Mouse (Mus musculus): Measurements from ENCODE around the gene Eml2.
"Not testable (repeated sequence)": the region's sequence is repeated elsewhere in the genome, so short reads cannot be mapped to it uniquely, and the experiment has no call there.

The Eml2 gene

GRCm38 (mm10) chr7:19175708-19176515 is at the start of gene Eml2:
TSS of gene Eml2 (plus strand) at chr7:19176421.
- no peak for DNase-seq (ENCODE audit: low spot score)

GRCm38 (mm10) chr7:19127744-19128143 is 48.5 kb upstream of the Eml2 start:
- DNase-seq (ENCODE audit: low spot score), result no peak

GRCm38 (mm10) chr7:19129396-19129795 is 46.8 kb upstream of the Eml2 start:
- no peak for DNase-seq (ENCODE audit: low spot score)

GRCm38 (mm10) chr7:19130657-19131056 is 45.6 kb upstream of the Eml2 start:
- DNase-seq (ENCODE audit: low spot score), result no peak

- DNase-seq (ENCODE audit: low spot score), result peak; percentile 98
Observed at GRCm38 (mm10) chr7:19131324-19131848, 44.8 kb upstream of the Eml2 start.

GRCm38 (mm10) chr7:19136168-19136567 is 40.1 kb upstream of the Eml2 start:
- DNase-seq (ENCODE audit: low spot score), result no peak

GRCm38 (mm10) chr7:19136673-19137334 is 39.4 kb upstream of the Eml2 start:
- DNase-seq (ENCODE audit: low spot score), result no peak

- no peak for DNase-seq (ENCODE audit: low spot score)
Observed at GRCm38 (mm10) chr7:19137380-19137779, 38.8 kb upstream of the Eml2 start.

GRCm38 (mm10) chr7:19146793-19147192 is 29.4 kb upstream of the Eml2 start:
- no peak for DNase-seq (ENCODE audit: low spot score)

- no peak for DNase-seq (ENCODE audit: low spot score)
Observed at GRCm38 (mm10) chr7:19147497-19148045, 28.6 kb upstream of the Eml2 start.

GRCm38 (mm10) chr7:19148180-19148874 is 27.9 kb upstream of the Eml2 start:
- DNase-seq (ENCODE audit: low spot score), result no peak

- DNase-seq (ENCODE audit: low spot score), result peak; percentile 98
Observed at GRCm38 (mm10) chr7:19148875-19149541, 27.2 kb upstream of the Eml2 start, which contains the start of gene Qpctl. TSS of gene Qpctl (minus strand) at chr7:19149291.

- peak; percentile 96 for DNase-seq (ENCODE audit: low spot score)
Observed at GRCm38 (mm10) chr7:19149626-19150025, 26.6 kb upstream of the Eml2 start, which contains the start of gene Snrpd2. TSS of gene Snrpd2 (plus strand) at chr7:19149722.

- DNase-seq (ENCODE audit: low spot score), result not testable (repeated sequence)
Observed at GRCm38 (mm10) chr7:19151121-19151520, 25.1 kb upstream of the Eml2 start.

- DNase-seq (ENCODE audit: low spot score), result no peak
Observed at GRCm38 (mm10) chr7:19154796-19155195, 21.4 kb upstream of the Eml2 start.

- DNase-seq (ENCODE audit: low spot score), result no peak
Observed at GRCm38 (mm10) chr7:19155825-19156475, 20.3 kb upstream of the Eml2 start.

GRCm38 (mm10) chr7:19157160-19157800 is 18.9 kb upstream of the Eml2 start:
- peak; percentile 81 for DNase-seq (ENCODE audit: low spot score)

GRCm38 (mm10) chr7:19158601-19159000 is 17.6 kb upstream of the Eml2 start:
- DNase-seq (ENCODE audit: low spot score), result no peak

- DNase-seq (ENCODE audit: low spot score), result no peak
Observed at GRCm38 (mm10) chr7:19159411-19159810, 16.8 kb upstream of the Eml2 start.

GRCm38 (mm10) chr7:19160115-19160514 is 16.1 kb upstream of the Eml2 start:
- peak; percentile 61 for DNase-seq (ENCODE audit: low spot score)
